Mouse (Mus musculus) ovary, postnatal 10 days (tissue): ENCODE data around the gene Cdc6.
"Not testable (repeated sequence)": the region's sequence is repeated elsewhere in the genome, so short reads cannot be mapped to it uniquely, and the experiment has no call there.

ENCODE experiments used
- DNase-seq: peaks from one replicate; pipeline ENCODE4 v3.0.0; 2022; ENCODE audit warnings: low spot score

Cdc6 gene

GRCm38 (mm10) chr11:98909654-98910053 lies 2.1 kb downstream of the Cdc6 start:
- DNase-seq = no peak

GRCm38 (mm10) chr11:98910415-98910814 lies 2.8 kb downstream of the Cdc6 start:
- no peak for DNase-seq

GRCm38 (mm10) chr11:98911498-98911897 lies 3.9 kb downstream of the Cdc6 start:
- DNase-seq = no peak

- DNase-seq = no peak
Observed at GRCm38 (mm10) chr11:98914196-98914595, 6.6 kb downstream of the Cdc6 start.

GRCm38 (mm10) chr11:98916376-98916775 lies 8.8 kb downstream of the Cdc6 start:
- not testable (repeated sequence) for DNase-seq

GRCm38 (mm10) chr11:98917428-98918005 lies 9.9 kb downstream of the Cdc6 start:
- no peak for DNase-seq

GRCm38 (mm10) chr11:98918231-98918630 lies 10.6 kb downstream of the Cdc6 start:
- DNase-seq = no peak

- DNase-seq = no peak
Observed at GRCm38 (mm10) chr11:98919009-98919408, 11.4 kb downstream of the Cdc6 start.

GRCm38 (mm10) chr11:98921813-98922212 lies 14.2 kb downstream of the Cdc6 start:
- DNase-seq = not testable (repeated sequence)

GRCm38 (mm10) chr11:98922307-98922706 lies 14.7 kb downstream of the Cdc6 start:
- not testable (repeated sequence) for DNase-seq

- DNase-seq = not testable (repeated sequence)
Observed at GRCm38 (mm10) chr11:98922851-98923711, 15.5 kb downstream of the Cdc6 start.

- DNase-seq = no peak
Observed at GRCm38 (mm10) chr11:98924633-98925175, 17.1 kb downstream of the Cdc6 start.

GRCm38 (mm10) chr11:98925265-98925721 lies 17.7 kb downstream of the Cdc6 start:
- no peak for DNase-seq

- DNase-seq = no peak
Observed at GRCm38 (mm10) chr11:98925868-98926311, 18.3 kb downstream of the Cdc6 start.

- no peak for DNase-seq
Observed at GRCm38 (mm10) chr11:98926553-98926952, 19.0 kb downstream of the Cdc6 start.

- no peak for DNase-seq
Observed at GRCm38 (mm10) chr11:98927438-98928076, 20.0 kb downstream of the Cdc6 start, which contains the start of gene Rara. TSS of gene Rara (plus strand) at chr11:98927818.

GRCm38 (mm10) chr11:98928186-98928893 lies 20.7 kb downstream of the Cdc6 start:
- no peak for DNase-seq

GRCm38 (mm10) chr11:98929503-98929902 lies 21.9 kb downstream of the Cdc6 start:
- DNase-seq = no peak

GRCm38 (mm10) chr11:98930127-98930601 lies 22.6 kb downstream of the Cdc6 start:
- no peak for DNase-seq

- DNase-seq = no peak
Observed at GRCm38 (mm10) chr11:98930773-98931512, 23.3 kb downstream of the Cdc6 start.
